Mouse (Mus musculus) hindbrain, embryonic 16.5 days (tissue): ENCODE data around the gene Spi1. TPM values are rescaled to one million over a fixed set of nuclear protein-coding genes. Genes with fewer than 3 reads are reported as not detected.

Experiments
- ATAC-seq: fragments of 200-750 bp; cut with Nextera tagmentation; 2 replicates; pipeline ENCODE4 v1.8.0; 2017; ENCODE audit warnings: moderate TSS enrichment, moderate library complexity
- H3K27ac ChIP-seq: fragments of 300-500 bp; sonication (generic); 2 replicates; pipeline ENCODE4 v1.5.1; 2014; ENCODE audit warnings: low read depth, mild to moderate bottlenecking, control low read depth, low read length, moderate library complexity
- H3K27me3 ChIP-seq: fragments of 300-500 bp; sonication (generic); replicated peaks from 2 replicates; pipeline ENCODE4 v1.6.1; 2014; ENCODE audit warnings: low read length; ENCODE audit not compliant: control insufficient read depth, insufficient read depth
- H3K36me3 ChIP-seq: fragments of 300-500 bp; sonication (generic); 2 replicates; pipeline ENCODE4 v1.6.1; 2014; ENCODE audit warnings: mild to moderate bottlenecking, low read length, moderate library complexity, mixed read lengths; ENCODE audit not compliant: control insufficient read depth, insufficient read depth
- H3K4me1 ChIP-seq: fragments of 300-500 bp; sonication (generic); 2 replicates; pipeline ENCODE4 v1.6.1; 2014; ENCODE audit warnings: low read depth, low read length; ENCODE audit not compliant: control insufficient read depth, insufficient read depth
- H3K4me2 ChIP-seq: fragments of 300-500 bp; sonication (generic); 2 replicates; pipeline ENCODE4 v1.6.1; 2014; ENCODE audit warnings: mild to moderate bottlenecking, low read length, control low read depth, moderate library complexity
- H3K4me3 ChIP-seq: fragments of 300-500 bp; sonication (generic); 2 replicates; pipeline ENCODE4 v1.5.1; 2014; ENCODE audit warnings: mild to moderate bottlenecking, low read length, control low read depth, moderate library complexity
- H3K9ac ChIP-seq: fragments of 300-500 bp; sonication (generic); 2 replicates; pipeline ENCODE4 v1.6.1; 2014; ENCODE audit warnings: low read depth, mild to moderate bottlenecking, control low read depth, low read length, moderate library complexity
- H3K9me3 ChIP-seq: fragments of 300-500 bp; sonication (generic); 2 replicates; pipeline ENCODE4 v1.6.1; 2014; ENCODE audit warnings: mild to moderate bottlenecking, low read length, moderate library complexity; ENCODE audit not compliant: control insufficient read depth
- WGBS: fragments of 180-500 bp; shearing (Covaris S2); extraction: QIAGEN DNeasy Blood & Tissue Kit; methylation state at CpG from one replicate; pipeline ENCODE4 v1.1.7; 2014; 5-methylcytosine and 5-hydroxymethylcytosine counted together
- polyA plus RNA-seq: library from polyadenylated mRNA; unstranded; fragments of >200 nt; fragmentation: Nextera tagmentation; extraction: Ambion mirVana; gene quantifications from 2 replicates; pipeline ENCODE4 v1.2.1, GENCODE M21; 2015

Gene Spi1
- polyA plus RNA-seq, 1 experiment from 2014 or later, result 4.2 TPM

DNA sequence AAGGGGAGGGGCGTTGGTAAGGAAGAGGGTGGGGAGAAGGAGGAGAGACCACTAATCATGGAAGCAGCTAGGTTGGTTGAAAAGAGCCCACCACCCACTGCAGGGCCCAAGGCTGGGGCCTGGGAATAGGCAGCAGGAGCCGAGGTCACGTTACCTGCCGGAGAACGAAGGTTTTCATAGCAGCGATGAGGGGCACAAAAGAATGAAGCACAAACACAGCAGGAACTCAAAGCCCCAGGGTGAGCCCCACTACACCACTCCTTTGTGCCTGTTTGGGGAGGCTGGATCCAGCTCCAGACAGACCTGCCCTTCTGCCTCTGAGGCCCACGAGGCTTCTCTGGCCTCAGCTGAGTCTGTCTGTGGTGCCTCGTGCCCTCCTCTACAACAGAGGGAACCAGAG lies 57.6 kb downstream of the Spi1 start:
- no peak overlapping the region for H3K27ac ChIP-seq
- H3K27me3 ChIP-seq, result no peaks in the 10 kb centered on the region
- 74% methylated on average over 8 of the region's 8 CpGs for WGBS
- no peak for ATAC-seq
- no peak overlapping the region for H3K9ac ChIP-seq
- no peak overlapping the region for H3K4me2 ChIP-seq
- H3K4me1 ChIP-seq, result no peaks in the 10 kb centered on the region
- no peaks in the 10 kb centered on the region for H3K9me3 ChIP-seq
- no peak overlapping the region for H3K4me3 ChIP-seq
- H3K36me3 ChIP-seq, result peaks cover 46% of the 10 kb centered on the region

- Histone ChIP-seq H3K27ac (no peak overlapping the region), H3K27me3 (no peaks in the 10 kb centered on the region), H3K36me3 (peaks cover 50% of the 10 kb centered on the region), H3K9ac (no peak overlapping the region), H3K9me3 (no peaks in the 10 kb centered on the region), H3K4me2 (no peak overlapping the region), H3K4me3 (no peak overlapping the region), H3K4me1 (no peaks in the 10 kb centered on the region)
- 0 out of 2 replicates have a peak, but pooled peaks have one; percentile 28 for ATAC-seq
- 94% methylated on average over 6 of the region's 6 CpGs for WGBS
Measured at GRCm38 (mm10) chr2:91142920-91143319, 60.7 kb downstream of the Spi1 start.

DNA sequence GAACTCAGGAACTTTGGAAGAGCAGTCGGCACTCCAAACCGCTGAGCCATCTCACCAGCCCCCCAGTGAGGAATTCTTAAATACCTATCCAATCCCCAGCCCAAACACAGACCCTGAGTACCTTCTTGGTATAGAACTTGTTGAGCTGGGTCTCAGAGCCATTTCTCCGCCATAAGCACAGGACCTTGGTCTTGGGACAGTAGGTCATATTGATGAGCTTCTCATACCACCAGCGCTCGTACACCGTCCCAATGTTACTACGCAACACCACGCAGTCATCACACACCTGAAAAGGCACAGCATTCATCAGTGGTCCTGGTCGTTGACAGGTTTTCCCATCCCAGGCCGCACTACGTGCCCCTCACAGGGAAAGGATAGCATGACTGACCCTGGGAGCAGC lies 61.2 kb downstream of the Spi1 start:
- Histone ChIP-seq H3K27ac (no peak overlapping the region), H3K36me3 (peaks cover 46% of the 10 kb centered on the region), H3K9ac (no peak overlapping the region), H3K9me3 (no peaks in the 10 kb centered on the region), H3K4me1 (no peaks in the 10 kb centered on the region), H3K27me3 (no peaks in the 10 kb centered on the region), H3K4me2 (no peak overlapping the region), H3K4me3 (no peak overlapping the region)
- no peak for ATAC-seq
- WGBS, result 95% methylated on average over 11 of the region's 11 CpGs

- Histone ChIP-seq H3K9ac (no peak overlapping the region), H3K27ac (no peak overlapping the region), H3K27me3 (no peaks in the 10 kb centered on the region), H3K4me1 (no peaks in the 10 kb centered on the region), H3K36me3 (peaks cover 40% of the 10 kb centered on the region), H3K4me2 (no peak overlapping the region), H3K4me3 (no peak overlapping the region), H3K9me3 (no peaks in the 10 kb centered on the region)
- ATAC-seq, result no peak
Measured at GRCm38 (mm10) chr2:91148101-91148500, 65.9 kb downstream of the Spi1 start.

DNA sequence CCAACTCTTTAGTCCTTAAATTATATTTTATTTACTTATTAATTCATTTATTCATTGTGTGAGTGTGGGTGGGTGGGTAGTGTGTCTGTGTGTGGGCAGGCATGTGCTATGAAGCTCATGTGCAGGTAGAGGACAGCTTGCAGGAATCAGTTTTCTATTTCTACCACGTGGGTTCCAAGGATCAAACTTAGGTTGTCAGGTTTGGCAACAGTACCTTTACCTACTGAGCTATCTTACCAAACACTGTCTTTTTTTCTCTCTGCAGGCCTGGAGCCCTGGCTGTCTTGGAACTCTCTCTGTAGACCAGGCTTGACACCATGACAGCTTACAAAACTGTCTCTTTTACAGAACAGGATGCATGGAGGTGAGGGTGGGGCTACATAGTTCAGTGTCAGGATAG lies 69.1 kb downstream of the Spi1 start:
- no peak overlapping the region for H3K4me2 ChIP-seq
- 77% methylated on average over 1 of the region's 1 CpGs for WGBS
- H3K4me1 ChIP-seq, result no peaks in the 10 kb centered on the region
- H3K4me3 ChIP-seq, result no peak overlapping the region
- no peak overlapping the region for H3K27ac ChIP-seq
- peaks cover 54% of the 10 kb centered on the region for H3K36me3 ChIP-seq
- no peak for ATAC-seq
- H3K9ac ChIP-seq, result no peak overlapping the region
- no peaks in the 10 kb centered on the region for H3K9me3 ChIP-seq
- no peaks in the 10 kb centered on the region for H3K27me3 ChIP-seq

DNA sequence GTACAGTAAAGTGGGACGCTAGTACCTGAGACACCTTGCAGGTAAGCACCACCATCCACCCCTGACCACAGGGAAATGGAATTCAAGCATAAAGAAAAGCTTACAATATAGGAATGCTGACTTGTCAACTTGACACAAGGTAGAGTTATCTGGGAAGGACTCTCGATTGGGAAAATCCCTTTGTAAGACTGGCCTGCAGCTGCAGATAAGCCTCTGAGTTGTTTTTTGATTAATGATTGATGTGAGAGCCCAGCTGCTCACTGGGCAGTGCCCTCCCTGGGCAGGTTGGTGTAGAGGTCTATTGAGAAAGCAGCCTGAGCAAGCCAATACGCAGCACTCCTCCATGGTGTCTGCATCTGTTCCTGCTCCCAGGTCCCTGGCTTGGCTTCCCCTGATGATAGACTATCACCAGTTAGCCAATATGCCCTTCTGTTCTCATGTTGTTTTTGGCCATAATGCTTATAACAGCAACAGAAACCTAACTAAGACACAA lies 70.7 kb downstream of the Spi1 start:
- peaks cover 55% of the 10 kb centered on the region for H3K36me3 ChIP-seq
- H3K9me3 ChIP-seq, result no peaks in the 10 kb centered on the region
- H3K27me3 ChIP-seq, result no peaks in the 10 kb centered on the region
- H3K4me1 ChIP-seq, result no peaks in the 10 kb centered on the region
- H3K9ac ChIP-seq, result no peak overlapping the region
- WGBS, result 91% methylated on average over 3 of the region's 3 CpGs
- no peak overlapping the region for H3K27ac ChIP-seq
- no peak overlapping the region for H3K4me3 ChIP-seq
- no peak for ATAC-seq
- no peak overlapping the region for H3K4me2 ChIP-seq

DNA sequence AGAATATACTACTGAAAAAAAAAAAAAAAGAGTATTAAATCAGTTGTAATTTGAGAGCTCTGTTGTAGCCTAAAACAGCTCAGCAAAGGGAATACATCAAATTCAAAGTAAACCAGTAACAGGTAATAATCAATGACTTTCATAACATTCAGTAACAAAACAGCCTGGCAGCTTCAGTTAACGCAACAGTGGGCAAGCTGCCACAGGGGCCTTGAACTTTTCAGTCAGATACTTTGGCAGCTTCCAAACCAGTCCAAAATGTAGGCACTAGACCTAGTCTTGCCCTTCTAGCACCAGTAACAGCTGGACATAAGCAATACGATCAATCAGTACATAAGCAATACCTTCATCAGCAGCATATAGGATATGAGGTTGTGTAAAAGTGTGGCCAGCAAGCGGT lies 71.9 kb downstream of the Spi1 start:
- no peaks in the 10 kb centered on the region for H3K27me3 ChIP-seq
- no peak overlapping the region for H3K4me2 ChIP-seq
- no peaks in the 10 kb centered on the region for H3K4me1 ChIP-seq
- no peaks in the 10 kb centered on the region for H3K9me3 ChIP-seq
- H3K36me3 ChIP-seq, result peaks cover 57% of the 10 kb centered on the region
- no peak overlapping the region for H3K4me3 ChIP-seq
- H3K9ac ChIP-seq, result no peak overlapping the region
- no peak overlapping the region for H3K27ac ChIP-seq
- WGBS, result 93% methylated on average over 3 of the region's 3 CpGs
- no peak for ATAC-seq

- Histone ChIP-seq H3K27ac (no peak overlapping the region), H3K4me3 (no peak overlapping the region), H3K9ac (no peak overlapping the region), H3K4me1 (no peaks in the 10 kb centered on the region), H3K27me3 (no peaks in the 10 kb centered on the region), H3K36me3 (peaks cover 53% of the 10 kb centered on the region), H3K9me3 (no peaks in the 10 kb centered on the region), H3K4me2 (no peak overlapping the region)
- 39% methylated on average over 6 of the region's 6 CpGs for WGBS
- ATAC-seq, result no peak
Measured at GRCm38 (mm10) chr2:91157002-91157752, 75.0 kb downstream of the Spi1 start.

GRCm38 (mm10) chr2:91160591-91160990 lies 78.4 kb downstream of the Spi1 start:
- WGBS, result 90% methylated on average over 6 of the region's 6 CpGs
- H3K4me3 ChIP-seq, result no peak overlapping the region
- no peak for ATAC-seq
- H3K27me3 ChIP-seq, result no peaks in the 10 kb centered on the region
- H3K27ac ChIP-seq, result no peak overlapping the region
- no peaks in the 10 kb centered on the region for H3K9me3 ChIP-seq
- peaks cover 57% of the 10 kb centered on the region for H3K36me3 ChIP-seq
- H3K4me2 ChIP-seq, result no peak overlapping the region
- H3K4me1 ChIP-seq, result no peaks in the 10 kb centered on the region
- no peak overlapping the region for H3K9ac ChIP-seq
